Mouse (Mus musculus) cerebellum, postnatal 14 days (tissue): ENCODE measurements around the gene Slc24a3.

Source experiments
- DNase-seq, 2 experiments: peaks; one replicate each; pipeline ENCODE4 v3.0.0; 2021; ENCODE audit warnings: mixed read lengths in 2 of 2

Gene Slc24a3

DNA sequence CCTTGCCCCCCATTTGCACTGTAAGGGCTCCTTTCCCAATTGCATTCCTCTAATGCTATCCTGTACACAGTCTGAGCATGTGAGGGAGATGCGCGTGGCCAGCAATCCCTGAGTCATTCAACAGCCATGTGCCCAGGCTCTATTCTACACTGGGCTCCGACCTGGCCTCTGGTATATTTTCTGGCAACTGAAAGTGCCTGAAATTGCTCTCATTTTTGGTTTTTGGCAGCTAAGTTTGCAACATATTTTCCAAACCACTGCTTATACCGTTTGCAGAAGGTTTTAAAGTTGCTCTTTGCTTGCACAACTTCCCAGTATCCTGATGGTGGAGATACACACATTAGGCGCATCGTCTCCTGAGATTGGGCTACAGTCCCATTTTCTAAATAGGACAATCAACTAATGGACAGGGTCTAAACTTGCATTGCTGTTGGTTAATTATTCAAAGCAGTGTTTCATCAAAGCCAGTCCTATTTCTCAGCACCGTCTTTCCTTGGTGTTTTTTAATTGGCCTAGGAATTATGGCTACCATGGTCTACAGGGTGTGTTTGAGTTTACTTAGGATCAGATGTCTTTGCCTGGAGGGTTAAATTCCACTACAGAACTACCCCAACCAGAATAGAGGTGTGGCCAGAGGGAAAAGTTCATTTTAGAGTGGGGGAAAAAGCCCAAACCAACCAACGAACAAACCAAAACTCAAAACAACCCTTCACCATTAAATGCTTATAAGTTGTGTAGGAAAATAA lies 46.7 kb downstream of the Slc24a3 start:
- no peak for DNase-seq

DNA sequence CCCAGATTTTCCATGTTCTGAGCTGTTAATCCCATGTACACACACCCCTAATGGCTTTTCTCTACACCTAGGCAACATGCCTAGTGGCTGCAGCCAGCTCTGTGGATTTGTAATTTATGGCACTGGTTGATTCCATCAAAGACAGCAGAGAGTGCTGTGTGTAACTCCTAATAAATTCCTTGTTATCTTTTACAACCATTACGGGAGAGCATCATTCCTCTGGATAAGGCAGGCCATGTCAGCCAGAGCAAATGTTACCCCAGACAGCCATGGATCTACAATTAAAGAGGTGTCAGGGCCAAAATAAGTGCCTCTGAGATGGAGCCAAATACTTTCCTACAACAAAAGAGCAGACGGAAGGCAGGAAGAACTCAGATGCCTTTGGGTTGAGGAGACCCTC lies 49.0 kb downstream of the Slc24a3 start:
- no peak for DNase-seq

DNA sequence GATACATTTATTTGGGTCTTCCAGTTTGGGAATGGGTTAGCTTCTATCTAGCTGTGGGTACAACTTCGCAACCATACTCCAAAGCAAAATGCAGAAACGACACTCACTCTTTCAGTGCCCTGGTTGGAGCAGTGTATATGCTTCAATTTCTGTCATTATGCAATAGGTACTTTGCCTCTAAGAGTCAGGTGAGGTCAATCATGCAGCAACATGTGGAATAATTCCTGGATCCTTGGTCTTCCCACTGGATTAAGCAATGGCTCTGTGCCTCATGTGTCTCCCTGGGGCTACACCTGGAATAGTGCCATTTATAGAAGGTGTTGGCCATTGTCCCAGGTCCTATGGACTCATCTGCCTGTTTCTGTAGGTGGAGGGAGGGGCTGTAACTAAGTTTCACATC lies 49.9 kb downstream of the Slc24a3 start:
- DNase-seq: no peak

DNA sequence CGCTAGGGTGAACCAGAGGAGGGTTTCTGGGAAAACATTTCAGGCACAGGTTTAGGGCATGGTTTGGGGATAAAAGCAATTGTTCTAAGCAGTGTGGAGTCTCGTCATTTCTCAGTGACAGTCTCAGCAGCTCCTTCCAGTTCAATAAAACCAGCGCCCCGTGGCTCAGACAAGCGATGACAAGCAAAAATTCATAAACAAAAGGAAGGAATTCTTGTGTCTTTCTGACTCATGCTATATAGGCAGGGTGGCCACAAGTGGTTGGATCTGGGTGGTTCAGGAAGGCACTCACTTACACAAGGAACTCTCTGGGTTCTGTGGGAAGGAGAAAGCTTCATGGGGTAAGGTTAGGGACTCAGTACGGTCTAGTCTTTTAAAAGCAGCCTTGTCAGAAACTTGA lies 51.7 kb downstream of the Slc24a3 start:
- no peak for DNase-seq

DNA sequence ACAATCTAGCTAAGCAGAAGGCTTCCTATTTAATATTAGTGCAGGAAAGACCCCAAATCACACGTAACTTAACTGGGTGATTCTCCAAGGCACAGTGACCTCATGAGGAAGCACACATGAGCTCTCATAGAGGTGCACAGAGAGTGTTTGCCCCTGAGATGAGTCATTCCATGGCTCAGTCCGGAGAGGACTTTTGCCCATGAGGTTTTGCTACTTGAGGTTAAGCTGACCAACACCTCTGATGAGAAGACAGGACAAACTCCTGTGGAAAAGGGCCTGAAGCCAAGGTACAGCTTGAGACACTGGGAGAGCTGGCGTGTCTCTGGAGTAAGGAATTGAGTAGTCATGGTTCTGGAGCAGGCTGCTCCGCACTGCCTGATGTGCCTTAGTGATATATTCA lies 56.1 kb downstream of the Slc24a3 start:
- no peak for DNase-seq

DNA sequence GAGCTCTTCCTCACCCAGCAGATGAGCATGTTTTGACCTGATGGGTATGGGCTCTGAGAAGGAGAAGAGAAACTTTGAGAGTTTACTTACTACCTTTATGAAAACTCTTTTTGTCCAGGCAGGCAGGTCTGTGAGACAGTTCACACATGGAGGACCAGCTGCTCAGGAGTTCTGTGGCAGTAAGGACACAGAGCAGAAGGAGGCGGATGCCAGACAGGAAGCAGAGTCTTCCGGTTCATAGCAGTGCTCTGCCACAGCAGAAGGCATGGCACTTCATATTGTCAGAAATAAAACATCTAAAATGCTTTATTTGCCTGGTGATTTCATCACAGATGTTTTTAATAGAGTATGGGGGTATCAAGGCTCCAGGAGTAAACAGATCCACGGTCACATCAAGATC lies 58.1 kb downstream of the Slc24a3 start:
- DNase-seq: peak; percentile 30 to 44

DNA sequence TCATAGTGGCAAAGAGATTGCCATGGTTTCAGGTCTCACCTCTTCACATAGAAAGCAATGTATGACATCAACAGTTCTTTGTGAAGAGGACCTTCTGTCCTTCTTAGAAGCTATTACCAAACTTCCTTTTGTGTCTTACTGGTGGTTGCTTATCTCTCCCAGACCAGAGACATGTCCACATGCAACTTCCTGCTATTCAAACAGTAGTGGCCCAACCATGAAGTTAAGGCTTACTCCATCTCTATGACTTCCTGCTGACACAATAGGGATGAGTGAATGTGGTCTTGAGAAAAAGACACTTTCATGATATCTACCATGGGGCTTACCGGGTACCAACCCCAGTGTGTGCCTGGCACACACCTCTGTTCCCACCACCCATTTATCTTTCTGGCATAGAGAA lies 58.5 kb downstream of the Slc24a3 start:
- no peak for DNase-seq

DNA sequence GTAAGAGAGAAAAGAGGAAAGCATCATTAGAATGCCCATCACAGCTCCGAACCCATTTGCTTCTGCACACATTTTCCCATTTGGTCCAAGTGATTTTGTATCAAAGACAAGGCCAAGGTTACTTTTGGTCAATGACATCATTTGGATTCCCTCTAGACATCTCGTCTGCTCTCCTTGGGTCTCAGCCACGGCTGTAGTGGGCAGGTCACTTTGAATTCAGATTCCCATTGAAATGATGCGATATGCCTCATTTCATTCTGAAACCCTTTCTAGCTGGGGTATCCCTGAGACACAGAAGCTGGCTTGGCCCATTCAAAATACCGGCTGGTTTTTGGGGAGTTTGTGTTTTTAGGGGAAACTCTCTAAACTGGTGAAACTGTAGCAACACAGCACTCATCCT lies 59.8 kb downstream of the Slc24a3 start:
- peak; percentile 25 to 49 for DNase-seq

DNA sequence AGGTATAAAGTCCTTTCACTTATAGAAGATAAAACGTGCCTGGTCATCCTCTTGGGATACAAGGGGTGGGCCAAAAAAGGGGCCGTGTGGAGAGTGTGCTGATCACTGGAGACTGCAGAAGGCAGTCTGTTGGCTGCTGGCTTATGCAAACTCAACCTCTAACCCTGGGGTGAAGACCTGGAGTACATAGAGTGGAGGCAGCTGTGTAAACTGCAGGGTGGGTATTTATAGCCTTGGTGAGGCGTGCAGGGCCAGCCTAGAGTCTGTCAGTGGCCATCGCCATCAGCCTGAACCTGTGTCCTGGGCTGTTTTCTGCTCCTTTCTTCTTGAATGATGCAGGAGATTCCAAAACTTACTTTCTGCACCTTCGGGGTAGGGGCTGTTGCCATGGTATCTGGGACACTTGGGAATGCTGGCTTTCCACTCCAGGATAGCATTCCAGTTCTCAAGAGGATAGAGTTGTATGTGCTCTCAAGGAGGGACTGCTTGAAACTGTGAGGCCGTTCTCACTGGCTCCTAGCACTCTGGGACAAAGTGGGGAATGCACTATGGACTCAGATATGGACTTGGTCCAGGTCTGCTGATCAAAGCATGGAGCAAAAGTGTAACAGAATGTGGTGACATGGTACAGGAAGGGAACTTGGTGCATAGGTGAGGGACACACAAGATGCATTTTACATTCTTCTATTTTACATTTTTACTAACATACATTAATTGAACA lies 65.4 kb downstream of the Slc24a3 start:
- no peak for DNase-seq

DNA sequence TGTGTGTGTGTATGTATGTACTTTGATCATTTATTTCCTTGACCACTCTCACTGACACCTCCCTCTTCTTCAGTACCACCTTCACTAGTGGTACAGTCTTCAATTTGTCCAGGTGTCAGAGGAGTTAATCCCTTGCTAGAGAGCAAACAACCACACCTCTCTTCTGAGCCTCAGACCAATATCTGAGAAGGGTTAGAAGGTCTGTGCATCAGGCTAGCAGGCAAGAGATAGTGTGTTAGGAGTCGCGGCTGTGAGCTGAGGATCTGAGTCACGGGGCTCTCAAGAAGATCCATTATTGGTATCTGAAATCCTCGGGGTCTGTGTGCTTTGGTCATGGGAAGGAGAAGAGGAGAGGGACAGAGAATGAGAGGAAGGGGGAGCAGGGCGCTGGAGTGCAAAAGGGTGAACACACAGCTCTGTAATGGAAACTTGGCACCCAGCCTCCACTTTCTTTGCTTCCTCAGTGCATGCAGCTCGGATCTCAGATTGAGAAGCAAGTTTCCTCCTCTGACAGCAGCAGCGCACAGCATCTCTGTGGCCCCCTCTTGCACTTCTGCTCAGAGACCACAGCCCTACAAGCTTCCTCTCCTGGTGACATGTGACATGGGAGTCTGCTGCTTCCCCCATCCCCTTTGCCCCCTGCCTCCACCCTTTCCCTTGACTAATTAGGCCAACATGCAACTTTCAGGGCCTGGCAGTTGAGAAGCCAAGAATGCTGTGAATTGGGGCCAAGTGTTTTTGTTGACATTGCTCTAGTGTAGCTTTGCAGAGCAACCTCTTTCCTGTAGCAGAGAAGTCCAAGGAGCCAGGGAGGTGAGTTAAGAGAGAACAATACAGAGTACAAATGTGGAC lies 66.2 kb downstream of the Slc24a3 start:
- peak; percentile 27 to 36 for DNase-seq

DNA sequence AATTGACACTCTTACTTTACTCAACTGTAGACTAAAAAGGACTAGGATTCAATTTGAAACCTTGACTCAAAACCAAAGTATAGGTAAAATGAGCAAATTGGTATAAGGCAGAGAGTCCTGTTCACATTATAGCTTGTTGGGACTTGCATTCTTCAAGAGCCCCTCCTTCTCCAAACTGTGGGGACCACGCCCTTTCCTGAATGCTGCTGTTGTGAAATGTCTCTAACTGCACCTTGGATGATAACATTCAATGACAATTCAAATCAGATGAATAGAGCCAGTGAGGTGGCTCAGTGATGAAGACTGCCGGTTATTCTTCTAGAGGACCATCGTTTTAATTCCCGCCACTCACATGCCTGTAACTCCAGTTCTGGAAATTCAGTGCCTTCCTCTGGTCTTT lies 78.8 kb downstream of the Slc24a3 start:
- no peak for DNase-seq

DNA sequence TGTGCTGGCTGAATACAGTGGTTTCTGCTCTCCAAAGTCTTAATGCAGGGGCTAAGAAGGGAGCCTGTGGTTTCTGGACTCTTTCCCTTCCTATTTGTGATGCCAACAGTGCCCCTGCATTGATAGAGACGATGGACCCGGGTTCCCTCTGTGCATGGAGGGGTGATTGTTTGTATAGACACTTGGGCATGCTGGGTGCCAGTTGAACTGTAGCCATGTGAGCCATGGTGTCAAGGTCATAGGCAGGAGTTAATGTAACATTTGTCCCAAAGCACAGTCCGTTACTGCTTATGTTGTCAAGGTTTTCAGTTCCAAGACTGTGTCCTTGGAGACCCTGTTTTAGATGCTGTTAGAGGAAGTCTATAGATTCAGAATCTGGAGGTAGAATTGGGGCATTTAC lies 80.6 kb downstream of the Slc24a3 start:
- DNase-seq: no peak

DNA sequence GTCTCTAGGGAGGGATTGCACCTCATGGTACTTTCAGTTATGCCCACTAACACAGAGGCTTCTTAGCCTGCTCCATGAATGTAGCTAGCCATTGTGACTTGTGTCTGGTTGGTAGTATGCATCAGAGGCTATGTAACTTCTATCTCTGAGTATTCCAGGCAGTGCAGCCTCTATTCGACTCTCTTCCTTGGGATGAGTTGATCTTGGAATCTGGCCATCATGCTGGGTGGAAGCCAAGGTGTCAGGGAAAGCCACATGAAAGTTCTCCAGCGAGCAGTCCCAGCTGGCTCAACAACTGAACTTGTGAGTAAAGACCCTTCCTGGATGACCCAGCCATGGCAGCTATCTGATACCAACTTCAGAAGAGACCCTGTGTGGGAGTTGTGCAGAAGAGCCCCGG lies 89.8 kb downstream of the Slc24a3 start:
- peak; percentile 62 to 76 for DNase-seq

DNA sequence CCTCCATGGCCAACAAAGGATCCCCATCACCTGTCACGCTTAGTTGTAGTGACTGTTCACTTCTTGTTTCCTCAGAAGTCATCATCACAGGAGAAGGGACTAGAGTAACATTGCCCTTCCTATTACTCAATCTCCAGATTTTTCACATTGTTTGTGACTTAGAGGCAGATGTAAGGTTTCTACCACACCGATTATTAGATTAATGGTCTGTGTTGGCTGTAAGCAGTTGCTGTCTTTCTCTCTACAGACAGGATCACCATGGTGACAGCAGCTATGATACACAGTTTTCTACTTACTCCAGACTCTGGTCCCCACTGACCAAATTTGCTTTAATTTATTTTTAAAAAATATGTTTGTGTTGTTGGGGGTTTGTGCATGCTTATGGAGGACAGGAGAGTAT lies 90.3 kb downstream of the Slc24a3 start:
- no peak for DNase-seq

DNA sequence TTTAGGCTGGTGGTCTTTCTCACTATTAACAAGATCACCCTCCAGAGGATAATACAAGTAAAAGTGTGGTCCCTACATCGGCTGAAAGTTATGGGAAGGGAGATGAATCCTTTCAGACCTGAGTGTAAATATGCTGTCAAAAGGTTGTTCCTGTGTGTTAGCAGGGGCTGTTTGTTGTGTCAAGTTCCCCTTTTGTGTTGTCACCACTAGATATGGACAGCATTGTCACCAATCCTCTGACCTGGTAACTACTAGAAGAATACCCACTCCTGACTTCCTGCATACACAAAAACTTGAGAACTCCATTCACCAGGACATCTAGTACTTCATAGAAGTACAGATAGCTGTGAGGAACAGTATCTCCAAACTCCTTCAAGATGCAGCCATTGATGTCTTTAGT lies 93.0 kb downstream of the Slc24a3 start:
- DNase-seq: no peak

DNA sequence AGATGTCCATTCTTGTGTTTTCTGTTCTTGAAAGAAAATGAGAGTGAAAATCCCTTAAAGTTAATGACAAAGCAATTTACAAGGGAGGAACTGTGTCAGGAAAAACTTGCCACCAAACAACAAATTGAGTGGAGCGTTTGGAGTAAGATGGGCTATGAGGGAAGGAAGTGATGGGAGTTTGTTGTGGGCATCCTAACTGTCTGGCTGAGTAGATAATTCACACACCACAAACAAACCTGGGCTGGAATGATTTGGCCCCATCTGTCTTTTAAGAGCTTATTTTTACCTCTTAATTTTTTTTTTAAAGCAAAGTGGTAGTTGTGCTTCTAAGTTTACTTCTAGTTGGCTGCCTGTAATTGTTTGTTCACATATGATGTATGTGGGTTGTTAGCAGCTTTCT lies 94.6 kb downstream of the Slc24a3 start:
- DNase-seq: no peak

DNA sequence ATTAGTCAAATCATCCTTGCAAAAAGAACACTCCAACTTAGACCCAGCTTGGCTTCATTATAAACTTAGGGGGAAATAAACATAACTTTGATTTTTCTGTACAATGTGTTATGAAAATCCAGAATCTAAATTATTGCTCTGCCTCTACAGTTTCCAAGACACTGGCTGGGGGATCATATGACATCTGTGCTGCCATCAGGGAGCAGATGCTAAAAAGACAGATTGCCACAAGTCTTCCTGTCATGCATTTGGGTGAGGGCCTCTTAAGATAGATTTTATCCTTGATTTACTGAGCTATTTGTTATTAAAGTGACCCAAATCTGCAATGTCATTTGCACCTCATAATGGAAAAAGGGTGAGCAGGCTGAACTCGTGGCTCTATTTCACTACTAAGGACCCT lies 99.2 kb downstream of the Slc24a3 start:
- no peak for DNase-seq

DNA sequence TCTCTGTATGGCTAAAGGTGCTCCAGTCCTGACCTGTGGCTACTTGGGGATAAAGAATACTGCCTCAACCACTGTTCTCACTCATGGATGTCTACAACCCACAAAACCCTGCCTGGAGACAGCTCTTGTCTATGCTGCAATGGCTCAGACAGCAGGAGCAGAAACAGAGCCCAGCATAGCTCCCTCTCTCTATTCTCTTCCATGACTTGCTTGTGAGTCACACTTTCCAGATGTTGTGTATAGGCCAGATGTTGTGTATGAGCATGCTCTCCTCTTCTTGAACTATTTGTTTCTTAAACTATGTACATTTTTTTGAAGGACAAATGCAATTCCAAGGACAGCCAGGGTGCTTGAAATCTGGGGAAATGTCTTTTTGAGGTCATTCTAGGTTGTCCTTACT lies 101.4 kb downstream of the Slc24a3 start:
- no peak for DNase-seq

DNA sequence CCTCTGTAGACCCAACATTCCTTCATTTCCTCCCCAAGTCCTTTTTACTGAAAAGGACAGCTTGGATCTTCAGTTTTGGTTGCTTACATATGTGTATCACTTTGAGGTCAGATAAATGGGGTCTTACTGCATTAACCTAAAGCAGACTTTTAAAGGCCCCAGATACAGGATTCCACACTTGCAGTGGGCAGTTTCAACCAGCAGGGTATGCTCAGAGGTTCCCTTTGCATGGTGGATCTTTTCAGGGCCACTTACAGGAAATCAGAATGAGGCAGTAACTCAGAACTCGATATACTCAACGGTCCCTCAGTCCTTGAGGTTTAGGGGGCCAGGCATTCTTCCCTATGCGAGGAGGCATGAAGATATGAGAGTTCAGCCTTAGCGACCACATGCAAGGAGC lies 101.9 kb downstream of the Slc24a3 start:
- no peak for DNase-seq

DNA sequence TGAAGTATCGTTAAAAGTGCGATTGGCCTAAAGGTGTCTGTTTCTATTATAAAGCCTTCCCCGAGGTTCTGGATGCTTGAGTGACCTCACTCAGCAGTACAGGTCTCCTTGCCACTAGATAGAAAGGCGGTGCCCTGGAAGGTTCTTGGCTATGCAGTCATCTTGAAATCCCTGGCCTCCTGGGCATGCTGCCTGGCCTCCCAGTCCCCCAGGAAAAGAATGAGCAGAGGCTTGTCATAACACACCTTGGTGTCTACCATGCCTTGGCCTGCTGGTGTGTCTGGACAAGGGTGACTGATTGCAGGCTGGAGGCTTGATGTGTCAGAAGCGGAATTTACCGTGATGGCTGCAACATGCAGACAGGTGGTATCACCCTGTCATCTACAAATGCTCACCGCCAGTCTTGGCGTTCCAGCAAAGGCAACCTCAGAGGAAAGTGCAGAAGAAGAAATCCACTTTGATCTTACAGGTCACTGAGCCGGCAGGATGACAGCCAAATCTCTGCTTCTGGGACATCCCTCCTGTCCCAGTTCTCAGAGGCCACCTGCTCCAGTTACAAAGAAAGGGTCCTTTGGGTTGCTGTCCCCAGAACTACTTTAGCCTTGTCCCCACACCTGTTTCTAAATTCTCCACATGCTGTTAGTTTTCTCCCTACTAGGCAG lies 106.6 kb downstream of the Slc24a3 start:
- DNase-seq: peak; percentile 22 to 23

DNA sequence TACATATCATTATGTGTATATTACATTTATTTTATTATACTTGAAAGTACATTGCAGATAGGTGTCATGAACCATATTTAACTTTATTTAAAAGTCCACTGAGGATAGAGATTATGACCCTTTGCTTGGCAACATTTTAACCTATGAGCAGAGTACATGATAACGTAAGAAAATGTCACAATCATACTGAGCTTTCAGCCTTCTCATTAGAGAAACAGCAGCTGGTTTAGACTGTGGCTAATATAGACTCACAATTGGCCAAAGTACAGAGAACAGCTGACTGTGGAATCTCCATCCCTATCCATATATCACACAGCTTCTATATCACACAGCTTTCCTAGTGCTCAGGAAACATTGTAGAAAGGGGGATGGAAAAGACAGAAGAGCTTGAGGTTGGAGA lies 111.8 kb downstream of the Slc24a3 start:
- no peak for DNase-seq

DNA sequence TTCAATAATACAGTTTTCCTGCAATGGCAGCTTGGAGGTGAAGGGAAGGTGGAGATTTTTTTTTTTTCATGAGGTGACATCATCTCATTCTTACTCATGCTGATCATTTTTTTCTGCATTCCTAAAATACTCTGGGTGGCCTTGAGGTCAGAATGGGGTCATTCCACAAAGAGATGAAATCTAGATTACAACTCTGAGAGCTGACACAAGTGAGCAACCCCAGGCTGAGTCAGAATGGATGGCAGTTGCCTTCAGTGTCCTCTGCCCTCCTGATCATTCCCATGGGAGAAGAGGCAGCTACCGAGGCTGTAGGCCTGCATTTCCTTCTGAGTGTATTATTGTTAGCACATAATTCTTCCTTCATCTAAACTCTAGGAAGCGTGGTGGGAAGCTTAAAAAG lies 116.2 kb downstream of the Slc24a3 start:
- DNase-seq: no peak

DNA sequence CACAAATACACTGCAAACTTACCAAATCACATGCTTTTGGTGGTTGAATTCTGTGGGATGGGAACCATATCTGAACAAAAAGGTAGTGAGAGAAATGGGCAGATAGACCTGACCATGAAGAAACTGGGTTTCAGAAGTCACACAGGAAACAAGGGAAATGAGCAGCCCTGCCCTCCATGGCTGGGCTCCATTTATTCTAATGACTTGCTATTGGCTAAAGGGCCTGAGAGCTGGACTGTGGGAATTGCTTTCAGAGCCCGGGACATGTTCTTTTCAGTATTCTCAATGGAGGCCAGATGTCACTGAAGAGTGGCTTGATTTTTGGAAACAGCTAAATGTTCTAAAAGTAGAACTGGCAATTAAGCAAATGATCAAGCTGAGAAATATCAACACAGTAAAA lies 120.9 kb downstream of the Slc24a3 start:
- DNase-seq: no peak
